Comparison of ENCODE assay signal across 26 mouse cellular contexts in the genomic region with DNA sequence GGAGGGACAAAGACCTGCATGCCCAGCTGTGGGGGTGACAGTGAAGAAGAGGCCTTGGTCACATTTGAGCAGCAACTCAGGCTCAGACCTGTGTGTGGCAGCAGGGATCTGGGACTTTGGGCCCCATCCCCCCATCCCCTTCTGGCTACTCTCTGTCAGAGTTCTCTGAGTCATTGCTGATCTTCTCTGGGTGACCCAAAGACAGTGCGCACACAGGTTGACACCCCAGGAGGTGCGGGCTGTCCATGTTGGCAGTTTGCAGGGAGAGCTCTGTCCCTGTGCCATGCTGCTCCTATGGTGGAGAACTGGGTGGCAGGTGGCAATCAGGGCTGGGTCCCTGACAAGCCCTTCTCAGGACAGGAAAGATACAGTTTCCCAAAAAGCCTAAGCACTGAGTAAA. TPM values are rescaled to one million over a fixed set of nuclear protein-coding genes. Genes with fewer than 3 reads are reported as not detected.
DNase-seq lines count a peak whose midpoint lies in the region; ATAC-seq and TF ChIP-seq lines count a peak whose summit lies in the region.
"Had no signal": no experiment of that assay in that cellular context is flagged by ENCODE, and none has a peak within 500 bp of the region (broad histone marks: within the 10 kb centered on the region; RNA-seq: fewer than 3 reads in every experiment).

No protein-coding gene starts in this region.

- no peak for TF ChIP-seq POLR2A in limb, embryonic 14.5 days (IDR thresholded peaks at IDR 0.05; ENCODE audit: borderline replicate concordance, extremely low read depth, insufficient read depth, insufficient read length)

- H3K36me3 ChIP-seq in limb, embryonic 14.5 days (ENCODE audit: control insufficient read depth, insufficient read depth, low read length) = no peaks in the 10 kb centered on the region
- no peaks in the 10 kb centered on the region for H3K36me3 ChIP-seq in limb, embryonic 10.5 days
- H3K36me3 ChIP-seq in midbrain, embryonic 16.5 days (ENCODE audit: control insufficient read depth, insufficient read depth, low read length) = no peaks in the 10 kb centered on the region
- H3K36me3 ChIP-seq: embryonic facial prominence, embryonic 12.5 days; forebrain, embryonic 15.5 days; G1E; heart, embryonic 10.5 days; hindbrain, embryonic 12.5 days; intestine, embryonic 15.5 days had no signal

- WGBS in limb, embryonic 14.5 days = 94% methylated on average over 2 of the region's 2 CpGs
- 96% methylated on average over 2 of the region's 2 CpGs for WGBS in limb, embryonic 10.5 days
- WGBS in midbrain, embryonic 16.5 days = 91% methylated on average over 2 of the region's 2 CpGs

- no peak for ATAC-seq in cerebellum, adult (ENCODE audit: insufficient number of reproducible peaks, low FRiP score, low TSS enrichment)
- no peak for ATAC-seq in limb, embryonic 14.5 days (ENCODE audit: low FRiP score, low read depth)
- ATAC-seq in midbrain, embryonic 16.5 days = no peak
- ATAC-seq: activated CD4-positive, CD25-positive, alpha-beta regulatory T cell, adult 4 months; CD4-positive, CD25-positive, alpha-beta regulatory T cell, adult 4 months; forebrain, embryonic 15.5 days; intestine, embryonic 15.5 days had no signal

- H3K9ac ChIP-seq in limb, embryonic 14.5 days (ENCODE audit: low read depth, low read length, severe bottlenecking) = 0 out of 2 replicates have a peak overlapping the region, but pooled peaks have one; percentile 25
- H3K9ac ChIP-seq in midbrain, embryonic 16.5 days (ENCODE audit: low read depth, low read length) = no peak overlapping the region
- H3K9ac ChIP-seq: embryonic facial prominence, embryonic 12.5 days; forebrain, embryonic 15.5 days; hindbrain, embryonic 12.5 days; intestine, embryonic 15.5 days had no signal

- H3K4me1 ChIP-seq in limb, embryonic 14.5 days (ENCODE audit: control insufficient read depth, insufficient read depth, low read length) = no peaks in the 10 kb centered on the region
- peaks cover 26% of the 10 kb centered on the region for H3K4me1 ChIP-seq in limb, embryonic 10.5 days
- peaks cover 13% of the 10 kb centered on the region for H3K4me1 ChIP-seq in midbrain, embryonic 16.5 days (ENCODE audit: control insufficient read depth, insufficient read depth, low read length)
- H3K4me1 ChIP-seq: intestine, embryonic 15.5 days had no signal

- no peak overlapping the region for H3K4me3 ChIP-seq in limb, embryonic 14.5 days (replicated peaks; ENCODE audit: low read length)
- no peak overlapping the region for H3K4me3 ChIP-seq in limb, embryonic 10.5 days
- H3K4me3 ChIP-seq in midbrain, embryonic 16.5 days (ENCODE audit: low read depth, low read length) = no peak overlapping the region
- H3K4me3 ChIP-seq: embryonic facial prominence, embryonic 12.5 days; forebrain, embryonic 15.5 days; heart, embryonic 10.5 days; hindbrain, embryonic 12.5 days; intestine, embryonic 15.5 days had no signal

- H3K27me3 ChIP-seq in limb, embryonic 14.5 days (ENCODE audit: control insufficient read depth, insufficient read depth, low read length) = no peaks in the 10 kb centered on the region
- no peaks in the 10 kb centered on the region for H3K27me3 ChIP-seq in limb, embryonic 10.5 days (ENCODE audit: low read depth, poor library complexity, severe bottlenecking)
- H3K27me3 ChIP-seq in midbrain, embryonic 16.5 days (ENCODE audit: control insufficient read depth, insufficient read depth, low read depth, low read length) = no peaks in the 10 kb centered on the region
- H3K27me3 ChIP-seq: embryonic facial prominence, embryonic 12.5 days; forebrain, embryonic 15.5 days; hindbrain, embryonic 12.5 days; intestine, embryonic 15.5 days had no signal

- no peaks in the 10 kb centered on the region for H3K9me3 ChIP-seq in limb, embryonic 14.5 days (ENCODE audit: control insufficient read depth, low read length)
- no peaks in the 10 kb centered on the region for H3K9me3 ChIP-seq in limb, embryonic 10.5 days (replicated peaks)
- no peaks in the 10 kb centered on the region for H3K9me3 ChIP-seq in midbrain, embryonic 16.5 days (replicated peaks; ENCODE audit: control insufficient read depth, low read length, poor library complexity, severe bottlenecking)
- H3K9me3 ChIP-seq: embryonic facial prominence, embryonic 12.5 days; forebrain, embryonic 15.5 days; G1E; heart, embryonic 10.5 days; hindbrain, embryonic 12.5 days; intestine, embryonic 15.5 days had no signal

- DNase-seq in cerebellum, adult 11 months = peak; percentile 64
- no peak for DNase-seq in limb, embryonic 14.5 days (ENCODE audit: low spot score)
- no peak for DNase-seq in limb, embryonic 10.5 days (ENCODE audit: low spot score)
- DNase-seq in cerebellum, adult 9-11 months = peak; percentile 83
- no peak for DNase-seq in frontal cortex, postnatal 25 days (ENCODE audit: low spot score in 2 of 2)
- DNase-seq in left cerebral cortex, adult 8-10 months (ENCODE audit: low spot score in 2 of 2) = no peak
- DNase-seq: adrenal gland, adult 2 months; adrenal gland, postnatal 25 days; B cell, adult 2 months; embryo, embryonic 11 days; gastrocnemius, postnatal 10 days; heart, adult 18-20 months; heart, postnatal 10 days; heart, postnatal 4 days; kidney, adult 18-20 months had no signal

- H3K4me2 ChIP-seq in limb, embryonic 14.5 days (replicated peaks; ENCODE audit: low read depth, low read length, severe bottlenecking) = no peak overlapping the region
- no peak overlapping the region for H3K4me2 ChIP-seq in midbrain, embryonic 16.5 days (ENCODE audit: low read length)
- H3K4me2 ChIP-seq: embryonic facial prominence, embryonic 12.5 days; forebrain, embryonic 15.5 days; hindbrain, embryonic 12.5 days; intestine, embryonic 15.5 days had no signal

- no peak overlapping the region for H3K27ac ChIP-seq in limb, embryonic 14.5 days (replicated peaks; ENCODE audit: low read depth, low read length)
- no peak overlapping the region for H3K27ac ChIP-seq in limb, embryonic 10.5 days
- no peak overlapping the region for H3K27ac ChIP-seq in midbrain, embryonic 16.5 days (ENCODE audit: low read length)
- H3K27ac ChIP-seq: embryonic facial prominence, embryonic 12.5 days; forebrain, embryonic 15.5 days; heart, embryonic 10.5 days; hindbrain, embryonic 12.5 days; intestine, embryonic 15.5 days had no signal

RNA-seq across cellular contexts. Expression of a gene that starts 40.2 kb away (rescaled TPM):
- polyA plus RNA-seq in limb, embryonic 14.5 days (2012; rRNA removed) = 0.25 and 0.36 TPM in 2 replicates
- polyA plus RNA-seq in limb, embryonic 14.5 days (2014; fragmentation: Nextera tagmentation; extraction: Ambion mirVana) = 0.19 and 0.77 TPM in 2 replicates
- 0.65 and 0.69 TPM in 2 replicates for polyA plus RNA-seq in limb, embryonic 10.5 days (2016; fragmentation: Nextera tagmentation; extraction: Ambion mirVana)
- 105 and 106 TPM in 2 replicates for polyA plus RNA-seq in midbrain, embryonic 16.5 days (2015; fragmentation: Nextera tagmentation; extraction: Ambion mirVana)
- total RNA-seq in left cerebral cortex, adult 8-10 months (2022) = 100 to 1,000 TPM; 260 to 302 (median 279) TPM
- total RNA-seq: common myeloid progenitor, adult 5-6 weeks; heart, postnatal 10 days had no signal
- polyA plus RNA-seq: G1E had no signal

RNA-seq across cellular contexts. Expression of a gene that starts 59.7 kb away (rescaled TPM):
- 27.2 and 37.2 TPM in 2 replicates for polyA plus RNA-seq in limb, embryonic 14.5 days (2012; rRNA removed)
- 32.0 and 33.9 TPM in 2 replicates for polyA plus RNA-seq in limb, embryonic 14.5 days (2014; fragmentation: Nextera tagmentation; extraction: Ambion mirVana)
- polyA plus RNA-seq in limb, embryonic 10.5 days (2016; fragmentation: Nextera tagmentation; extraction: Ambion mirVana) = 64.2 and 64.4 TPM in 2 replicates
- polyA plus RNA-seq in midbrain, embryonic 16.5 days (2015; fragmentation: Nextera tagmentation; extraction: Ambion mirVana) = 42.1 and 43.3 TPM in 2 replicates
- 10 to 100 TPM; 28.9 to 35.0 (median 32.2) TPM for total RNA-seq in left cerebral cortex, adult 8-10 months (2022)

Comparison
In these comparisons a context has a peak if more than half of its experiments do, and no peak if none do; other contexts are left out.
1. DNase-seq: peak in cerebellum, adult 11 months (single experiment) and cerebellum, adult 9-11 months (single experiment); none in limb, embryonic 14.5 days (single experiment), limb, embryonic 10.5 days (single experiment), frontal cortex, postnatal 25 days (0 of 2) and left cerebral cortex, adult 8-10 months (0 of 2).
2. RNA of a gene that starts 40.2 kb away (polyA plus RNA-seq): 105 to 106 TPM in midbrain, embryonic 16.5 days; 0.65 to 0.69 TPM in limb, embryonic 10.5 days and 0.19 to 0.77 TPM in limb, embryonic 14.5 days; every median in the first group is over 10 times any median in the second.